Mouse (Mus musculus) kidney, embryonic 14.5 days (tissue): Measurements from ENCODE around the gene Fbxo39. TPM values are rescaled to one million over a fixed set of nuclear protein-coding genes. Genes with fewer than 3 reads are reported as not detected.

Experiments
- ATAC-seq: fragments of 200-750 bp; cut with Nextera tagmentation; 2 replicates; pipeline ENCODE4 v1.8.0; 2017; ENCODE audit warnings: moderate number of reproducible peaks, mild to moderate bottlenecking, moderate TSS enrichment, moderate library complexity; ENCODE audit not compliant: low FRiP score, low TSS enrichment
- H3K27ac ChIP-seq: fragments of 300-500 bp; sonication (generic); 2 replicates; pipeline ENCODE4 v1.5.1; 2014; ENCODE audit warnings: low read depth, mild to moderate bottlenecking, low read length, moderate library complexity, mixed read lengths
- H3K27me3 ChIP-seq: fragments of 300-500 bp; sonication (generic); 2 replicates; pipeline ENCODE4 v1.6.1; 2014; ENCODE audit warnings: mild to moderate bottlenecking, low read length; ENCODE audit not compliant: control insufficient read depth, insufficient read depth
- H3K36me3 ChIP-seq: fragments of 300-500 bp; sonication (generic); 2 replicates; pipeline ENCODE4 v1.6.1; 2014; ENCODE audit warnings: low read length, mixed read lengths; ENCODE audit not compliant: control insufficient read depth, insufficient read depth
- H3K4me1 ChIP-seq: fragments of 300-500 bp; sonication (generic); 2 replicates; pipeline ENCODE4 v1.6.1; 2014; ENCODE audit warnings: low read length, mixed read lengths; ENCODE audit not compliant: control insufficient read depth, insufficient read depth
- H3K4me2 ChIP-seq: fragments of 300-500 bp; sonication (generic); replicated peaks from 2 replicates; pipeline ENCODE4 v1.6.1; 2014; ENCODE audit warnings: low read depth, mild to moderate bottlenecking, low read length
- H3K4me3 ChIP-seq: fragments of 300-500 bp; sonication (generic); 2 replicates; pipeline ENCODE4 v1.5.1; 2014; ENCODE audit warnings: mild to moderate bottlenecking, low read length
- H3K9ac ChIP-seq: fragments of 300-500 bp; sonication (generic); 2 replicates; pipeline ENCODE4 v1.6.1; 2014; ENCODE audit warnings: low read depth, mild to moderate bottlenecking, low read length, moderate library complexity
- H3K9me3 ChIP-seq: fragments of 300-500 bp; sonication (generic); 2 replicates; pipeline ENCODE4 v1.6.1; 2016; ENCODE audit warnings: low read length; ENCODE audit not compliant: control insufficient read depth
- WGBS: fragments of 180-500 bp; shearing (Covaris S2); extraction: QIAGEN DNeasy Blood & Tissue Kit; methylation state at CpG from one replicate; pipeline ENCODE4 v1.1.7; 2014; 5-methylcytosine and 5-hydroxymethylcytosine counted together
- polyA plus RNA-seq: library from polyadenylated mRNA; unstranded; fragments of >200 nt; fragmentation: Nextera tagmentation; extraction: Ambion mirVana; gene quantifications from 2 replicates; pipeline ENCODE4 v1.2.1, GENCODE M21; 2014

The Fbxo39 gene
- polyA plus RNA-seq, 1 experiment from 2014 or later = not detected

GRCm38 (mm10) chr11:72349652-72350051, 35.4 kb downstream of the Fbxo39 start:
- no peaks in the 10 kb centered on the region for H3K36me3 ChIP-seq
- no peaks in the 10 kb centered on the region for H3K4me1 ChIP-seq
- no peaks in the 10 kb centered on the region for H3K9me3 ChIP-seq
- ATAC-seq = no peak
- H3K4me2 ChIP-seq = no peak overlapping the region
- H3K27ac ChIP-seq = no peak overlapping the region
- no peak overlapping the region for H3K4me3 ChIP-seq
- no peaks in the 10 kb centered on the region for H3K27me3 ChIP-seq
- no peak overlapping the region for H3K9ac ChIP-seq
- WGBS = 65% methylated on average over 4 of the region's 4 CpGs

GRCm38 (mm10) chr11:72352272-72352671, 38.0 kb downstream of the Fbxo39 start:
- H3K4me3 ChIP-seq = no peak overlapping the region
- no peak overlapping the region for H3K27ac ChIP-seq
- H3K9me3 ChIP-seq = no peaks in the 10 kb centered on the region
- no peaks in the 10 kb centered on the region for H3K27me3 ChIP-seq
- 64% methylated on average over 1 of the region's 1 CpGs for WGBS
- ATAC-seq = no peak
- no peaks in the 10 kb centered on the region for H3K36me3 ChIP-seq
- H3K9ac ChIP-seq = no peak overlapping the region
- H3K4me1 ChIP-seq = 0 out of 2 replicates have a peak, but pooled peaks cover 3% of the 10 kb centered on the region
- H3K4me2 ChIP-seq = no peak overlapping the region

GRCm38 (mm10) chr11:72353186-72353585, 38.9 kb downstream of the Fbxo39 start:
- no peaks in the 10 kb centered on the region for H3K36me3 ChIP-seq
- no peak overlapping the region for H3K27ac ChIP-seq
- no peak for ATAC-seq
- no peak overlapping the region for H3K4me2 ChIP-seq
- no peaks in the 10 kb centered on the region for H3K27me3 ChIP-seq
- no peak overlapping the region for H3K9ac ChIP-seq
- no peak overlapping the region for H3K4me3 ChIP-seq
- WGBS = 76% methylated on average over 3 of the region's 3 CpGs
- H3K4me1 ChIP-seq = 0 out of 2 replicates have a peak, but pooled peaks cover 3% of the 10 kb centered on the region
- no peaks in the 10 kb centered on the region for H3K9me3 ChIP-seq

- WGBS = 25% methylated on average over 20 of the region's 20 CpGs
Measured at GRCm38 (mm10) chr11:72354971-72355728, 40.9 kb downstream of the Fbxo39 start.

GRCm38 (mm10) chr11:72361385-72362346, 47.4 kb downstream of the Fbxo39 start:
- no peaks in the 10 kb centered on the region for H3K4me1 ChIP-seq
- peak overlapping the region; percentile 73 for H3K4me2 ChIP-seq
- H3K9ac ChIP-seq = peak overlapping the region; percentile 60
- no peaks in the 10 kb centered on the region for H3K27me3 ChIP-seq
- no peak overlapping the region for H3K27ac ChIP-seq
- peak overlapping the region; percentile 48 for H3K4me3 ChIP-seq
- H3K36me3 ChIP-seq = no peaks in the 10 kb centered on the region
- ATAC-seq = peak; percentile 91
- WGBS = 8% methylated on average over 42 of the region's 42 CpGs
- no peaks in the 10 kb centered on the region for H3K9me3 ChIP-seq

More at GRCm38 (mm10) chr11:72354971-72355728, 40.9 kb downstream of the Fbxo39 start:
- ATAC-seq = peak; percentile 69; the same call in 1 of the 2 replicates
- Histone ChIP-seq H3K9ac (no peak overlapping the region), H3K36me3 (no peaks in the 10 kb centered on the region), H3K9me3 (no peaks in the 10 kb centered on the region), H3K4me3 (no peak overlapping the region), H3K4me2 (peak overlapping the region; percentile 27), H3K27me3 (no peaks in the 10 kb centered on the region), H3K4me1 (0 out of 2 replicates have a peak, but pooled peaks cover 3% of the 10 kb centered on the region), H3K27ac (no peak overlapping the region)

GRCm38 (mm10) chr11:72362347-72362741, 48.1 kb downstream of the Fbxo39 start, which contains the start of gene Tekt1:
TSS of gene Tekt1 (minus strand) at chr11:72362442.
- ATAC-seq = no peak
- Histone ChIP-seq H3K9ac (peak within 1 kb of the TSS; percentile 60), H3K27me3 (no peaks in the 10 kb centered on the region), H3K36me3 (no peaks in the 10 kb centered on the region), H3K4me1 (no peaks in the 10 kb centered on the region), H3K27ac (no peak within 1 kb of the TSS), H3K4me3 (peak within 1 kb of the TSS; percentile 48), H3K4me2 (peak within 1 kb of the TSS; percentile 73), H3K9me3 (no peaks in the 10 kb centered on the region)
- 34% methylated on average over 10 of the region's 10 CpGs for WGBS

- Histone ChIP-seq H3K27me3 (no peaks in the 10 kb centered on the region), H3K4me1 (no peaks in the 10 kb centered on the region), H3K4me2 (no peak overlapping the region), H3K9me3 (no peaks in the 10 kb centered on the region), H3K4me3 (no peak overlapping the region), H3K9ac (no peak overlapping the region), H3K36me3 (no peaks in the 10 kb centered on the region), H3K27ac (no peak overlapping the region)
- no peak for ATAC-seq
- WGBS = 71% methylated on average over 8 of the region's 8 CpGs
Measured at GRCm38 (mm10) chr11:72363523-72364240, 49.4 kb downstream of the Fbxo39 start.

- Histone ChIP-seq H3K4me1 (no peaks in the 10 kb centered on the region), H3K4me2 (no peak overlapping the region), H3K9ac (no peak overlapping the region), H3K27ac (no peak overlapping the region), H3K9me3 (no peaks in the 10 kb centered on the region), H3K36me3 (no peaks in the 10 kb centered on the region), H3K4me3 (no peak overlapping the region), H3K27me3 (no peaks in the 10 kb centered on the region)
- WGBS = 94% methylated on average over 5 of the region's 5 CpGs
- ATAC-seq = no peak
Measured at GRCm38 (mm10) chr11:72364526-72364925, 50.3 kb downstream of the Fbxo39 start.
